Mouse (Mus musculus): Measurements from ENCODE around the gene Mmp21. TPM values are rescaled to one million over a fixed set of nuclear protein-coding genes. Genes with fewer than 3 reads are reported as not detected.

The Mmp21 gene
- polyA plus RNA-seq, 1 experiment, result not detected

DNA sequence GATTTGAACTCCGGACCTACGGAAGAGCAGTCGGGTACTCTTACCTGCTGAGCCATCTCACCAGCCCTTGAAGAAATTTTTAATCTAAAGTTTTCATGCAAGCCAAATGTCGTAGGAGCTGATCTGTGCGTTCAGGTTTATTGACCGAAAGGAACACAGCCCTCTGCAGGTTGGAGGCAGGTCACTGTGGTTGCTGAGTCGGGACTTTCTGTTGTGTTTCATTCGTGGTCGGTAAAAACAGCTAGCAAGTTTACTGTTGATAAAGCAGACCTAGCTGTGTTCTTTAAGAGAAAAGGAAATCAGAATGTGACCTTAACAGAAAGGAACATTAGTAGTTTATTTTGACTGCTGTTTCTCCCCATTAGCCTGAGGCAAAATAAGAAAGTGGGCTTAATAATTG is 9.9 kb downstream of the Mmp21 start:
- H3K36me3 ChIP-seq (ENCODE audit: control insufficient read depth, insufficient read depth), result peaks cover 58% of the 10 kb centered on the region
- no peak for TF ChIP-seq MYOG (IDR thresholded peaks at IDR 0.05; ENCODE audit: control insufficient read depth in 1 of 3, insufficient read depth in 1 of 3, insufficient read length in 2 of 3, low read depth in 2 of 3)
- no peak for TF ChIP-seq POLR2A (IDR thresholded peaks at IDR 0.05; ENCODE audit: insufficient read length, low read depth)
- TF ChIP-seq MAX (IDR thresholded peaks at IDR 0.05; ENCODE audit: low read depth), result no peak
- TF ChIP-seq E2F4 (IDR thresholded peaks at IDR 0.05; ENCODE audit: insufficient read depth), result no peak
- TF ChIP-seq MYOD1 (IDR thresholded peaks at IDR 0.05; ENCODE audit: control insufficient read depth in 1 of 3, insufficient read length in 2 of 3, low read depth in 2 of 3), result no peak
- TF ChIP-seq SRF (IDR thresholded peaks at IDR 0.05; ENCODE audit: control insufficient read depth, insufficient read length, low read depth), result no peak
- TF ChIP-seq USF1 (IDR thresholded peaks at IDR 0.05; ENCODE audit: low read depth), result no peak
- TF ChIP-seq TCF12 (IDR thresholded peaks at IDR 0.05; ENCODE audit: insufficient read depth, poor library complexity, severe bottlenecking), result no peak
- no peak for TF ChIP-seq CEBPB (IDR thresholded peaks at IDR 0.05; ENCODE audit: insufficient read depth, poor library complexity, severe bottlenecking)
- TF ChIP-seq POLR2AphosphoS2 (IDR thresholded peaks at IDR 0.05; ENCODE audit: insufficient read length, low read depth), result no peak
- TF ChIP-seq REST (IDR thresholded peaks at IDR 0.05; ENCODE audit: insufficient read depth, insufficient read length), result no peak
- no peak for TF ChIP-seq TCF3 (IDR thresholded peaks at IDR 0.05; ENCODE audit: insufficient read length, low read depth)
- H3K4me3 ChIP-seq, result no peak overlapping the region
- H3K4me2 ChIP-seq (ENCODE audit: low read depth), result no peak overlapping the region
- H3K27me3 ChIP-seq (ENCODE audit: control insufficient read depth, insufficient read depth, insufficient read length), result no peaks in the 10 kb centered on the region
- H3ac ChIP-seq (ENCODE audit: control insufficient read depth, insufficient read length), result no peak overlapping the region
- no peaks in the 10 kb centered on the region for H3K79me2 ChIP-seq (ENCODE audit: control insufficient read depth, insufficient read depth)

DNA sequence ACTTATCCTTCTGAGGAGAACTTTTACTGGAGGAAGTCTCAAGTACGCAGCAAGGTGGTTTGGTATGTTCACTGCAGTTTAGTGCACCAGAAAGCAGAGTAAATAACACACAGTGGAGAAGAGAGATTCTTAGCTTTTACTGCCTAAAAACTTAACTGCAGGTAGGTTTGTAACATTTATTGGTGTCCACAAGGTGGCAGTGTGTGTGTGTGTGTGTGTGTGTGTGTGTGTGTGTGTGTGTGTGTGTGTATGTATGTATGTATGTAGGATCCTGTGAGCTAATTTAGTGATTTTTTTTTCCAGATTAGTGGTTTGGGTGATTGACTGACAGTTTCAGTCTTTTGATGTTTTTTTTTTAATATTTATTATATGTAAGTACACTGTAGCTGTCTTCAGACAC is 10.8 kb downstream of the Mmp21 start:
- TF ChIP-seq SRF (IDR thresholded peaks at IDR 0.05; ENCODE audit: control insufficient read depth, insufficient read length, low read depth) (no peak), USF1 (IDR thresholded peaks at IDR 0.05; ENCODE audit: low read depth) (no peak), POLR2A (IDR thresholded peaks at IDR 0.05; ENCODE audit: insufficient read length, low read depth) (no peak), POLR2AphosphoS2 (IDR thresholded peaks at IDR 0.05; ENCODE audit: insufficient read length, low read depth) (no peak), MYOG (IDR thresholded peaks at IDR 0.05; ENCODE audit: control insufficient read depth in 1 of 3, insufficient read depth in 1 of 3, insufficient read length in 2 of 3, low read depth in 2 of 3) (no peak), MAX (IDR thresholded peaks at IDR 0.05; ENCODE audit: low read depth) (no peak), TCF3 (IDR thresholded peaks at IDR 0.05; ENCODE audit: insufficient read length, low read depth) (no peak), E2F4 (IDR thresholded peaks at IDR 0.05; ENCODE audit: insufficient read depth) (no peak), TCF12 (IDR thresholded peaks at IDR 0.05; ENCODE audit: insufficient read depth, poor library complexity, severe bottlenecking) (no peak), CEBPB (IDR thresholded peaks at IDR 0.05; ENCODE audit: insufficient read depth, poor library complexity, severe bottlenecking) (no peak), MYOD1 (IDR thresholded peaks at IDR 0.05; ENCODE audit: control insufficient read depth in 1 of 3, insufficient read length in 2 of 3, low read depth in 2 of 3) (no peak), REST (IDR thresholded peaks at IDR 0.05; ENCODE audit: insufficient read depth, insufficient read length) (no peak)
- Histone ChIP-seq H3K36me3 (ENCODE audit: control insufficient read depth, insufficient read depth) (peaks cover 67% of the 10 kb centered on the region), H3K4me2 (ENCODE audit: low read depth) (no peak overlapping the region), H3K4me3 (no peak overlapping the region), H3K79me2 (ENCODE audit: control insufficient read depth, insufficient read depth) (no peaks in the 10 kb centered on the region), H3K27me3 (ENCODE audit: control insufficient read depth, insufficient read depth, insufficient read length) (no peaks in the 10 kb centered on the region), H3ac (ENCODE audit: control insufficient read depth, insufficient read length) (no peak overlapping the region)

DNA sequence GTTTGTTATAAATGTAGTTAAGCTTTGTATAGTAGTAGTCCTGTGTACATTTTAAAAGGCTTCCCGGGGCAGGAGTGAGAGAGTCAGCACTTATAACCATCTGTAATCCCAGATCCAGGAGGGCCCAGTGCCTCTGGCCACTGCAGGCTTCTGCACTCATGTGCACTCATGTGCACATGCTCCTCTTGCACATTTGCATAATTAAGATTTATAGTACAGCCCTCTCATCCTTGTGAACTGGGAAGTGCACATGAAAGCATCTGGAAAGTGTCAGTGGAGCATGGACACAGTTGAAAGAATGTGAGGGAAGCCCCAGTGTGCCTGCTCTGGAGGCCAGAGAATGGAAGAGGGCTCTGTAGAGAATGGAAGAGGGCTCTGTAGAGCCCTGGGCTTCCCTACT is 17.4 kb downstream of the Mmp21 start:
- H3K4me2 ChIP-seq (ENCODE audit: low read depth), result no peak overlapping the region
- no peak overlapping the region for H3ac ChIP-seq (ENCODE audit: control insufficient read depth, insufficient read length)
- no peak overlapping the region for H3K4me3 ChIP-seq
- no peaks in the 10 kb centered on the region for H3K79me2 ChIP-seq (ENCODE audit: control insufficient read depth, insufficient read depth)
- no peaks in the 10 kb centered on the region for H3K27me3 ChIP-seq (ENCODE audit: control insufficient read depth, insufficient read depth, insufficient read length)
- H3K36me3 ChIP-seq (ENCODE audit: control insufficient read depth, insufficient read depth), result peaks cover 71% of the 10 kb centered on the region
- TF ChIP-seq CEBPB (IDR thresholded peaks at IDR 0.05; ENCODE audit: insufficient read depth, poor library complexity, severe bottlenecking) (no peak), SRF (IDR thresholded peaks at IDR 0.05; ENCODE audit: control insufficient read depth, insufficient read length, low read depth) (no peak), POLR2AphosphoS2 (IDR thresholded peaks at IDR 0.05; ENCODE audit: insufficient read length, low read depth) (no peak), E2F4 (IDR thresholded peaks at IDR 0.05; ENCODE audit: insufficient read depth) (no peak), MYOG (IDR thresholded peaks at IDR 0.05; ENCODE audit: control insufficient read depth in 1 of 3, insufficient read depth in 1 of 3, insufficient read length in 2 of 3, low read depth in 2 of 3) (no peak), USF1 (IDR thresholded peaks at IDR 0.05; ENCODE audit: low read depth) (no peak), REST (IDR thresholded peaks at IDR 0.05; ENCODE audit: insufficient read depth, insufficient read length) (no peak), POLR2A (IDR thresholded peaks at IDR 0.05; ENCODE audit: insufficient read length, low read depth) (no peak), TCF12 (IDR thresholded peaks at IDR 0.05; ENCODE audit: insufficient read depth, poor library complexity, severe bottlenecking) (no peak), MYOD1 (IDR thresholded peaks at IDR 0.05; ENCODE audit: control insufficient read depth in 1 of 3, insufficient read length in 2 of 3, low read depth in 2 of 3) (no peak), MAX (IDR thresholded peaks at IDR 0.05; ENCODE audit: low read depth) (no peak), TCF3 (IDR thresholded peaks at IDR 0.05; ENCODE audit: insufficient read length, low read depth) (no peak)

DNA sequence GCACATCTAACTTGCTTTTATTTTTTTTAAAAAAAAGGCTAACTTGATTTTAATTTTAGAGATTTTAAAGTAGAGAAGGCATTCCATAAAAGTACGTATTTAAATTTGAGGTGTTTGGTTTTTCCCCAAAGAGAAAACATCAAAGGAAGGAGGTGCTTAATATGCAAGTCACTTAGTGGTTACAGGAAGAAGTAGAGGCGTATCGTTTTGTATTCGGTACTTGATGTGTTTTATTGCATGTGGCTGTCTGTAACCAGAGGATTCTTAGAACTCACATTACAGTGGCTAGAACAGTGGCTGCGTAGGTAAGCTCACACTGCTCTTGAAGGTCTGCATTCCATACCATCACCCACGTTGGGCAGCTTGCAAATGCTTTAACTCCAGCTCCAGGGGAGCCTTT is 34.1 kb downstream of the Mmp21 start:
- Histone ChIP-seq H3K79me2 (ENCODE audit: control insufficient read depth, insufficient read depth) (no peaks in the 10 kb centered on the region), H3K4me3 (no peak overlapping the region), H3K36me3 (ENCODE audit: control insufficient read depth, insufficient read depth) (peaks cover 67% of the 10 kb centered on the region), H3K27me3 (ENCODE audit: control insufficient read depth, insufficient read depth, insufficient read length) (no peaks in the 10 kb centered on the region), H3K4me2 (ENCODE audit: low read depth) (no peak overlapping the region), H3ac (ENCODE audit: control insufficient read depth, insufficient read length) (no peak overlapping the region)
- TF ChIP-seq MYOG (IDR thresholded peaks at IDR 0.05; ENCODE audit: control insufficient read depth in 1 of 3, insufficient read depth in 1 of 3, insufficient read length in 2 of 3, low read depth in 2 of 3) (no peak), MAX (IDR thresholded peaks at IDR 0.05; ENCODE audit: low read depth) (no peak)

DNA sequence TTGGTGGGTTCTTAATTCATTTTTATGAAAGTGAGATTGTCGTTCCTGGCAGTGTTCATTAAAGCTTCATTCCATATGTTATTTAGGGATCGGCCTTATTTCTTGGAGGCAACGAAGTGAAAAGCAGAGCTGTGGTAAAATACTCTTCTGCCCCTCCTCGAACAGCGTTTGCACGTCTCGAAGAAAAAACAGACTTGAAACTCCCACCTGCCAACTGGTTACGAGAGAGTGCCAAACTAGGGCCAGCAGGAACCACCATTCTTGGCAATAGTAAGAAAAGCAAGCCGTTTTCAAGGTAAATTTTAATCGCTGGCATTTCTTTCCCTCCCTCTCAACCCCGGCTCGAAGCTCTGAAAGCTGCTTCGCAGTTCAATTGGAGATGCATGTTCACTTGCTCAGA is 41.0 kb downstream of the Mmp21 start:
- H3K79me2 ChIP-seq (ENCODE audit: control insufficient read depth, insufficient read depth), result peaks cover 10% of the 10 kb centered on the region
- TF ChIP-seq MAX (IDR thresholded peaks at IDR 0.05; ENCODE audit: low read depth) (no peak), E2F4 (IDR thresholded peaks at IDR 0.05; ENCODE audit: insufficient read depth) (no peak), POLR2A (IDR thresholded peaks at IDR 0.05; ENCODE audit: insufficient read length, low read depth) (no peak)
- peak overlapping the region; percentile 67 for H3K4me2 ChIP-seq (ENCODE audit: low read depth)
- no peaks in the 10 kb centered on the region for H3K27me3 ChIP-seq (ENCODE audit: control insufficient read depth, insufficient read depth, insufficient read length)
- H3K4me3 ChIP-seq, result peak overlapping the region; percentile 82
- H3K36me3 ChIP-seq (ENCODE audit: control insufficient read depth, insufficient read depth), result peaks cover 25% of the 10 kb centered on the region
- peak overlapping the region; percentile 79 for H3ac ChIP-seq (ENCODE audit: control insufficient read depth, insufficient read length)
